Mouse (Mus musculus) skeletal muscle tissue, adult 2 months (tissue): ENCODE data around the gene Chchd1.
A peak's percentile ranks its signal among the peaks of the same experiment; 100 is the strongest.
"Not testable (repeated sequence)": the region's sequence is repeated elsewhere in the genome, so short reads cannot be mapped to it uniquely, and the experiment has no call there.

ENCODE experiments used
- DNase-seq: peaks from one replicate; pipeline ENCODE4 v3.0.0-alpha.2; 2012; ENCODE audit warnings: low read depth, low spot score

Chchd1 gene

DNA sequence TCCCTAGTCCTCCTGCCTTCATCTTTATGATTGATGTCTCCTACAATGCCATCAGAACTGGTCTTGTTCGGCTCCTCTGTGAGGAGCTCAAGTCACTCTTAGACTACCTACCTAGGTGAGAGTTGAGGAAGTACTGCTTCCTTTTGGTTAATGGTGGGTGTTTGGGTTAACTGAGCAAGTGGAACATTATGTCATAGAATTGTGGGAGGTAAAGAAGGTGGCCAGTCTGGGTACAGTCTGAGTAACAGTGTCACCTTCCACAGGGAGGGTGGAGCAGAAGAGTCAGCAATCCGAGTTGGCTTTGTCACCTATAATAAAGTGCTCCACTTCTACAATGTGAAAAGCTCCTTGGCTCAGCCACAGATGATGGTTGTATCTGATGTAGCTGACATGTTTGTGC is 13.8 kb upstream of the Chchd1 start:
- DNase-seq: no peak

DNA sequence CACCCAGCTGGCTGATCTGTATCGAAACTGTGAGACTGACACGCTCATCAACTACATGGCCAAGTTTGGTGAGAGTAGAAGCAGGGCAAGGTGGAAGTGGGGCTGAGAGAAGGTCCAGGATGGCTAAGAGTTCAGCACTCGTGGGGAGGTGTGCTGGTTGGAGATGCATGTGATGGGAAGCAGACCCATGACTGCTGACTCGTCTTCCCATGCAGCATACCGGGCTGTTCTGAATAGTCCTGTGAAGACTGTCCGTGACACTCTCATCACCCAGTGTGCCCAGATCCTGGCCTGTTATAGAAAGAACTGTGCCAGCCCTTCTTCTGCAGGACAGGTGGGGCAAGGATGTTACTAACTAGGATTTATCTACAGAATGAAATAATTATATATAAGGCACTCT is 11.0 kb upstream of the Chchd1 start:
- no peak for DNase-seq

DNA sequence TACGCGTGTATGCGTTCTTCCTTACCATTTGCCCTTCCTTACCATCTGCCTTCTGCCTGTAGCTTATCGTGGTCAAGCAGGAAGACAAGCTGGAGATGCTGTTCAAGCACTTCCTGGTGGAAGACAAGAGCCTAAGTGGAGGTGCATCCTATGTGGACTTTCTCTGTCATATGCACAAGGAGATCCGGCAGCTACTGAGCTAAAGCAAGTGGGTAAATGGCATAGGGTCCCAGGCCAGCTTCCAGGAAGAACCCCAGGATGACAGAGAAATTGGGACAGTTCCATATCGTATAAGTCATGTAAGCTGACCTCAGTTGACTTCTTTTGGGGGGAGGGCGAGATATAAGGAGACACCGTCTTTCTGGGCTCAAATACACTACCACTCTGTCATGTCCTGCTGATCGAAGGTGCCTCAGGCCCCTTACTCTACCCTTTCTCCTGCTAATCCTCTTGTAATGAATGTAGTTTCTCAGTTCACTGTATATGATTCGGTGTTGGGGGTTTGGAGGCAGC is 9.2 kb upstream of the Chchd1 start:
- no peak for DNase-seq

DNA sequence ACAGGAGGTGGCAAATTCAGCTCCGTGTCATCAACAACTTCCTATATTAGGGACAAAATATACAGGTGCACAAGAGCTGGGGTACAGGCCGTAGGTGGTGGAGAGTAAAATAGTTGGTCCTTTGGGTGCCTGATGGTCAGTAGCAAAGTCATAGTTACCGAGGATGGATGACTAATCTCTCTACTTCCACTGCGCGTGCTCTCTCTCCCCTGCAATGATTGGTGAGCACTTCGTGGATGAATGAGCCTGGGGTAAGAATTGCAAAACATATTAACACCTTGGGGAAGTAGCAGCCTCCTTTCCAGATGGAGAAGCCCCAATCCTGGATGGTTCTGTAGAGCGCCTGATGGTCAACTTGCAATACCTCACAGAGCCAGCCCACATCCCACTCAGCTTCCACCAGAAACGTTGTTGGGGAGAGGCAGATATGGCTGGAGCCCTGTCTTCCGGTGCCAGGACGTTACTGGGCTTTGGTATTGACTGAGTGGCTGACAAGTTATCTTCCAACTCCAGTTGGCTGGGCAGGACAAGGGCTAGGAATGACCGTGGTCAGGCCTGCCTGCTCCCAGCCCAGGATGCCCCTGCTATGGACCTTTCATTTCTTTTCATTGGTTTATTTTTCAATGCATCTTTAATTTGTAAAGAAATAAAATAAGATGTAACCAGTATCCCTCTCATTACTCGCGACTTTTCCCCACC is 8.5 kb upstream of the Chchd1 start:
- no peak for DNase-seq

DNA sequence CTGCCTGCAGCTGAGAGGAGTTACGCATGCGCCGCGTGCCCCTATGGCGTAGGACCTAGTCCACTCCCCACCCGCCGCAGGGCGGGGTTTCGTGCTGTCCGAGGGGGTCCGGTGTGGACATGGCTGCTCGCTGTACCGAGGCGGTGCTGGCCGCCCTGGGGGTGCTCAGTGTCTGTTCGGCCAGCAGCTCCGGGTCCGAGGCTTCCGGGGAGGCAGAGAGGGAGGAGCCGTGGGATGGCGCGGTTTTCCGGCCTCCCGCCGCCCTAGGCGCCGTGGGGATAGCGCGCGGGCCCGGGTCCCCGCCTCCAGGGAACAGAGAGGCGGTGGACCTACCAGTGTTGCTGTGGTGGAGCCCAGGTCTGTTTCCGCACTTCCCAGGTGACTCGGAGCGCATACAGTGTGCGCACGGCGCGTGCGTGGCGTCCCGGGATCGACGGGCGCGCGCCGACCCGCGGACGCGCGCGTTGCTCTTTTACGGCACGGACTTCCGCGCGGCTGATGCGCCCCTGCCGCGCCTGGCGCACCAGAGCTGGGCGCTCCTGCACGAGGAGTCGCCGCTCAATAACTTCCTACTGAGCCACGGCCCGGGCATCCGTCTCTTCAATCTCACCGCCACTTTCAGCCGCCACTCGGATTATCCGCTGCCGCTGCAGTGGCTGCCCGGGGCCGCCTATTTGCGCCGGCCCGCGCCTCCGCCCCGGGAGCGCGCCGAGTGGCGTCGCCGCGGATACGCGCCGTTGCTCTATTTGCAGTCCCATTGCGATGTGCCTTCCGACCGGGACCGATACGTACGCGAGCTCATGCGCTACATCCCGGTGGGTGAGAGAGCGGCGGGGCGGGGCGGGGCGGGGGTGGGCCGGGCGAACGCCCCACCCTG is 7.7 kb upstream of the Chchd1 start, which contains the start of gene Fut11:
Gene Fut11 (plus strand): TSS at position 85 of the 877 bp plus-strand sequence.
- peak; percentile 69 for DNase-seq

DNA sequence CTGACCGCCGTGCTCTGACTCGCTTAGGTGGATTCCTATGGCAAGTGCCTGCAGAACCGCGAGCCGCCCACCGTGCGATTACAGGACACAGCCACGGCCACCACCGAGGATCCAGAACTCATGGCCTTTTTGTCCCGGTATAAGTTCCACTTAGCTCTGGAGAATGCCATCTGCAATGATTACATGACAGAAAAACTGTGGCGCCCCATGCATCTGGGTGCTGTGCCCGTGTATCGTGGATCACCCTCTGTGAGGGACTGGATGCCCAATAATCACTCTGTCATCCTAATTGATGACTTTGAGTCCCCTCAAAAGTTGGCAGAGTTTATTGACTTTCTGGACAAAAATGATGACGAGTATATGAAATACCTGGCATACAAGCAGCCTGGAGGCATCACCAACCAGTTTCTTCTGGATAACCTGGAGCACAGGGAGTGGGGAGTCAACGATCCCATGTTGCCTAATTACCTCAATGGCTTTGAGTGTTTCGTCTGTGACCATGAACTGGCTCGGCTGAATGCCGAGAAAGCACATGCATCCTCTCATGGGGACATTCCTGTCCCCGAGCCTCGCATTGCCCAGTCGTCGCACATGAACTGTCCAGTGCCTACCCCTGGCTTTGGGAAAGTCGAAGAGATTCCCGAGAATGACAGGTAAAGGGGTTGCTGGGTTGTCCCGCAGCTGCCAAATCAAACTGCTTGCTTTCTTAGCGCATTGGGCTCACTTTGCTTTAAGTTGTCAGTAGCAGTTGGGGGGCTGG is 6.9 kb upstream of the Chchd1 start:
- peak; percentile 18 for DNase-seq

DNA sequence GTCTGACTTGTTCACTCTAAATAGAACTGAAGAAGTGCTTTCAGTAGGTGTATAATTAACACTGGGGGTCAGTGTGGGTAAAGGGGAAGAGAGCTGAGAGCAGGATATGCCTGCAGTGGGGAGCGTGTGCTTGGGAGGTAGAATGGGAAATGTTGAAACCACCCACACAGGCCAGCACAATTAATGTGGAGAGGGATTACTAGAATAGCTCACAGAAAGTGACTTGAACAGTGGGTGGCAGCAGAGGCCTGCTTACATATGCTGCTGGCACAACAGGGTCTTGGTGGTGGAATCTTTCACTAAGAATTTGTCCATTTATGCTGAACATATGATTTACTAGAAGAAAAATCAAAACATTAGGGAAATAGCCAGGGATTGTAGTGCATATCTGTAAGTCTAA is 5.8 kb upstream of the Chchd1 start:
- no peak for DNase-seq

DNA sequence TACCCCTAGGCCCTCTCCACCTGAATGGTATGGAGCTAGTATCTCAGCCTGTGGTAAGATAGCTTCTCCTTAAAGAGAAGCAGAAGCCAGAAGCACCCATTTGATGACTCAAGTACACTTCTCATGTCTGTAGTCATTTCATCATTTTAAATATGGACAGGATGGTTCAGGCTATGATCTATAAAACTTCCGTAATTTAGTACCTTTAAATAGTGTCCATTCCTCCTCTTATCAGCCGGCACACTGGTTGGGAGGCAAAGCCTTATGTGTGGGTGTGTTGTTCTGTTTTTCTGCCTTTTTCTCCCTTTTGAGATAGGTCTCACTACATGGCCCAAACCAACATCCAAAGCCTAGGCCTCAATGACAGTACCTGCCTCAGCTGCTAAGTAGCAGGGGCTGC is 4.3 kb upstream of the Chchd1 start:
- no peak for DNase-seq

DNA sequence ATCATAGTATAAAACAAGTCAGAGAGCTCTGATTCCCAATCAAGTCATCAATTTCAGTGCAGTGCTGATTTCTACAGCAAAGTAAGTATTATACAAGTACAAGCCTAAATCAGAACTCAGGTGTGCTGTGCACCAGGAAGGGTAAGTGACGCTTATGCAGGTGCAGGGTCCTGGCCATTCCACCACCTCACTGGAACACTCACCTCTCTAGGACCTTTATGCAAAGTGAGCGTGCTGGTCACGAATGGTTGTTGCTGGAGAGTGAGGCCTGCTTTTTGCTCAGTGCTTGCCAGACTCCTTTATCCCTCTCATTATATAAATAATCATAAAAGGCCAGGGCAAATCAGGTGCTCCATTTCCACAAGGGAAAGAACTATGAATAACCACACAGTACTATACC is 2.4 kb upstream of the Chchd1 start:
- no peak for DNase-seq

DNA sequence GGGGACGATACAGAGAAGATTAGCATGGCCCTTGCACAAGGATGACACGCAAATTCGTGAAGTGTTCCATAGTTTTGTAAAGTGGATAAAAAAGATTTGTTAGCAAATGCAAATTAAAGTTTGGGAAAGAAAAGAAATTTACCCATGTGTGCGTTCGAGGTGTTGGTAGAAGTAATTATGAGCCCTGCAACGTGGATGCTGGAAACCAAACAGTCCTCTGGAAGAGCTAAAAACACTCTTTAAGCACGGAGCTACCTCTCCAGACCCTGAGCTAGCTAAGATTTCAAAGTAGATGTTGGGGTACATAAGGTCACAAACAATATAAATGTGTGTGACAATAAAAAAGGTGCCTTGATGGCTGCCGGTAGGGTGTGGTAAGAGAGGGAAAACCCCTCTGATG is 1.3 kb upstream of the Chchd1 start:
- DNase-seq: no peak

DNA sequence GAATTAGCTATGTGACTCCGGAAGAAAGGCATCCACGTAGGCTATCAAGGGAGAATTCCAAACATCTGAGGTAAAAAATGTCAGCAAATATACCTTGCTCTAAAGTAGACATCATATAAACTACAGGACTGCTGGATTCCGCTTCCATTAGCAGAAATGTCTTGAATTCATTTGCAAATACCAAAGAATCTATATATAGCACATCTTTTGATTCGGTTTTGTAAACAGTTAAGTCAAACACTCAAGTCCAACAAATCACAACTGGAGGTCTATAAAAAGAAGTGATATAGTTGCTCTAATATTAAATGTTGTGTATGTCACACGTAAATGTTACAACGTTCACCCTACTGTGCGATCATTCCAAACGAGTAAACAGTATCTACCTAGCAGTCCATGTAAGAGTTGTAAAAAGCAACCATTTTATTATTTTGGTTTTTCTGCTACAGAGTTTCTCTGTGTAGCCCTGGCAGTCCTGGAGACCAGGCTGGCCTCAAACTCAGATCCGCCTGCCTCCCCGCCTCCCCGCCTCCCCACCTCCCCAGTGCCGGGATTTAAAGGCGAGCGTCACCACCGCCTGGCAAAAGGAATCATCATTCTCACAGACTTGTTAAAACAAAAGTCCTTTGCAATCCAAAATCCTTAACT is 588 bp upstream of the Chchd1 start:
- DNase-seq: no peak

DNA sequence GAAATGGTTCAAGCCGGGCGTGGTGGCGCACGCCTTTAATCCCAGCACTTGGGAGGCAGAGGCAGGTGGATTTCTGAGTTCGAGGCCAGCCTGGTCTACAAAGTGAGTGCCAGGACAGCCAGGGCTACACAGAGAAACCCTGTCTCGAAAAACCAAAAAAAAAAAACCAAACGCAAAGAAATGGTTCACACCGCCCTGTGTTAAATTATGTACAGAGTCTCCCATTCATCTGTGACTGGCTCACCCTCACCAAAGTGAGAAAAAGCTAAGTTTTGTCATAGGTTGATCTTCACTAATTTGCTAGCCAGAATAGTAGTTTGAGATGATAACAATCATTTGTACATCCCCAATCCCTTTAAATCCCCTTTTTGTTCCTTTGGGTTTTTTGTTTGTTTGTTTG is 655 bp downstream of the Chchd1 start:
- not testable (repeated sequence) for DNase-seq

DNA sequence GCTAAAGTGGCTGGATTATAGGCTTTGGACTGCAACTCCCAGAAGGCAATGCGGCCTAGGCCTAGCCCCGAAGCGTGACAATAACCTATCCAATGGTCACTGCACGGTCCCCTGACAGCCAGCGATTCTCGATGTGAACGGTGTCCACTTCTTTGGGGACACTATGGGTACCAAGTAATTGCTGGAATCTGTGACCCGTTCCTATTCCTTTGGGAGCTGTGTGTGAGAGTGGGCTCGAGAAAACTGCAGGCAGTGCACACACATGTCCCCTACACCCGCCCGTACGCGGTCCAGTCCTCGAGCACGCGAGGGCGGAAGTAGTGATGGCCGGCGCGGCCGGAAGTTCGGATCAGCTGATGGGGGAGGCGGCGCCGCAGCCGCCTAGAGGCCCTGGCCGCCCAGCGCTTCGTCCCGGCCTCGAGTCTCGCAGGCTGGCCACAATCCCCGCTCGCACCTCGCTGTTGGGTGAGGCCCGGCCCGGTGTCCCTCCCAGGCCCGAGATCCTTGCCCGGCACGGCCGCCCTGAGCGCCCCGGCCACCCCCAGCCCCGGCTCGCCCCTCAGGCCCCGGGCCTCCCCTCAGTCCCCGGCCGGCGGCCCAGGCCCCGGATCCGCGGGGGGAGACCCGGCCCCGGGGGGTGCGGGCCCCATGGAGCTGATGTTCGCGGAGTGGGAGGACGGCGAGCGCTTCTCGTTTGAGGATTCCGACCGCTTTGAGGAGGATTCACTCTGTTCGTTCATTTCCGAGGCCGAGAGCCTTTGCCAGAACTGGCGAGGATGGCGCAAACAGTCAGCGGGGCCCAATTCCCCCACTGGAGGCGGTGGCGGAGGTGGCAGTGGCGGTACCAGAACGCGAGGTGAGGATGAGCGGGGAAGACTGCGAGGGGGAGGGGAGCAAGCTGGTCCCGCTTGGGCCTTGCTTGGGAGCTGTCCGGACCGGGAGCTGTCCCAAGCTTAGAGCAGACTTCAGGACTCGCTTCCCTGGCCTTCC is 4.7 kb downstream of the Chchd1 start, which contains the start of gene Zswim8:
Gene Zswim8 (plus strand): TSS at position 352 of the 990 bp plus-strand sequence.
- peak; percentile 80 for DNase-seq

DNA sequence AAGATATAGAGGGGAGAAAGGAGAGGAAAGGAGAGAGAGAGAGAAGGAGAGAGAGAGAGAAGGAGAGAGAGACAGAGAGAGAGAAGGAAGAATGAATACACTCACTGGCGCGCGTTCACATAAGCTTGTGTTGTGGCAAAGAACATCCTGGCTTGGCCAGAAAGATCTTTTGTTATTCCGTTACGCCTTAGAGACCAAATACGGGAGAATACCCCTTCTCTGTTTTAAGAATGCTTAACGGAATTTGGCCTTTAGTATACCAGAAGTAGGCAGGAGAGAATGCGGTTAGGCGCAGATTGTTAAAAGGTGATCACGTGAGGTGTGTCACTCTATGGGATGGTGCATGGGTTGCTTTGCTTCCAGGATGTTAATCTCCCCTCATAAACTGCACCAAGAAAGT is 5.4 kb downstream of the Chchd1 start:
- no peak for DNase-seq

DNA sequence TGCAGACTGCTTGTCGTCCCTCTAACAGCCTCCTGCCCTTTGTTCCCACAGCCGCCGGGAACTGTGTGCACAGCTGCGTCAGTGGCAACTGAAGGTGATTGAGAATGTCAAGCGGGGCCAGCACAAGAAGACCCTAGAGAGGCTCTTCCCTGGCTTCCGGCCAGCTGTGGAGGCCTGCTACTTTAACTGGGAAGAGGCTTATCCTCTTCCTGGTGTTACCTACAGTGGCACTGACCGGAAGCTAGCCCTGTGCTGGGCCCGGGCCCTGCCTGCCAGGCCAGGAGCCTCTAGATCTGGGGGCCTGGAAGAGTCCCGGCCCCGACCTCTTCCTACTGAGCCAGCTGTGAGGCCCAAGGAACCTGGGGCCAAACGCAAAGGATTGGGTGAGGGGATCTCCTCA is 11.0 kb downstream of the Chchd1 start:
- no peak for DNase-seq

DNA sequence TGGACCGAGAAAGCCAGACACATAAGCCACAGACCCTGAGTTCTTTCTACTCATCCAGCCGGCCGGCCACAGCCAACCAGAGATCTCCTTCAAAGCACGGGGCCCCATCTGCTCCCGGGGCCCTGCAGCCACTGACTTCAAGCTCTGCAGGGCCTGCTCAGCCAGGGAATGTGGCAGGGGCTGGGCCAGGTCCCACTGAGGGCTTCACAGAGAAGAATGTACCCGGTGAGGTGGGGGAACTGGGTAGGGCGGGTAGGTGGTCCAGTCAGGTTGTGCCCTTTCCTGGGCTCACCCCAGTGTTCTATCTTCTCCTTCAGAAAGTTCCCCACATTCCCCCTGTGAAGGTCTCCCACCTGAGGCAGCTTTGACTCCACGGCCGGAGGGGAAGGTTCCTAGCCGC is 15.6 kb downstream of the Chchd1 start:
- DNase-seq: no peak

DNA sequence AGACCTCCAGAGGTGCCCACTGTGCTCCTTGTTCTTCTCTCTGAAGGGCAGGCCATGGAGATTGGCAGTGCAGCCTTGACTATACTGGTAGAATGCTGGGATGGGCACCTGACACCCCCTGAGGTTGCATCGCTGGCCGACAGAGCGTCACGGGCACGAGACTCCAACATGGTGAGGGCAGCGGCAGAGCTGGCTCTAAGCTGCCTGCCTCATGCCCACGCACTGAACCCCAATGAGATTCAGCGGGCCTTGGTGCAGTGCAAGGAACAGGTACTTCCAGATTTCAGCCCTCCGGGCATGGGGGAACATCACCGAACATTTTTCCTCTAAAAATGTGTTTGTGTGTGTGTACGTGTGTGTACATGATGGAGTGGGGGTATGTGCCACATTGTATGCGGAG is 17.0 kb downstream of the Chchd1 start:
- no peak for DNase-seq

DNA sequence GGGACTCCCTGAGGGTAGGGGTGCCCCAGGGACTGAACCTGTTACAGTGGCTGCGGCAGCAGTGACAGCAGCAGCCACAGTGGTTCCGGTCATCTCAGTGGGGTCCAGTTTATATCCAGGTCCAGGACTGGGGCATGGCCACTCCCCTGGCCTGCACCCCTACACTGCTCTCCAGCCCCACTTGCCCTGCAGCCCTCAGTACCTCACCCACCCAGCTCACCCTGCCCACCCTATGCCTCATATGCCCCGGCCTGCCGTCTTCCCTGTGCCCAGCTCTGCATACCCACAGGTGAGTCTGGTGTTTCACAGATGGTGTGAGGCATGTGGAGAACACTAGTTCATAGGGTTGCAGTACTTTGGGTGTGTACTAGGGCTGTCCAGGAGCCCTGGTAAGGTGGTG is 18.6 kb downstream of the Chchd1 start:
- no peak for DNase-seq

DNA sequence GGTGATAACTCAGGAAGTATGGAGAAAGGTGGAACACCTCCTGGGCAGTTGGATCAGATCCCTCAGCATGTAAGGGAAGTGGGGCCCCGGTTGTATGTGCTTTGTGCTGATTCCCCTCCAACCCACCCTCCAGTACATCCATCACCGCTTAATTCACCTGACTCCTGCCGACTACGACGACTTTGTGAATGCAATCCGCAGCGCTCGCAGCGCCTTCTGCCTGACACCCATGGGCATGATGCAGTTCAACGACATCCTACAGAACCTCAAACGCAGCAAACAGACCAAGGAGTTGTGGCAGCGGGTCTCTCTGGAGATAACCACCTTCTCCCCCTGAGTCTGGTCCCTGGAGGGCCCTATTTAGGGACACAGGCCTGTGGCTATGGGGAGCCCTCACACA is 20.2 kb downstream of the Chchd1 start:
- DNase-seq: no peak

DNA sequence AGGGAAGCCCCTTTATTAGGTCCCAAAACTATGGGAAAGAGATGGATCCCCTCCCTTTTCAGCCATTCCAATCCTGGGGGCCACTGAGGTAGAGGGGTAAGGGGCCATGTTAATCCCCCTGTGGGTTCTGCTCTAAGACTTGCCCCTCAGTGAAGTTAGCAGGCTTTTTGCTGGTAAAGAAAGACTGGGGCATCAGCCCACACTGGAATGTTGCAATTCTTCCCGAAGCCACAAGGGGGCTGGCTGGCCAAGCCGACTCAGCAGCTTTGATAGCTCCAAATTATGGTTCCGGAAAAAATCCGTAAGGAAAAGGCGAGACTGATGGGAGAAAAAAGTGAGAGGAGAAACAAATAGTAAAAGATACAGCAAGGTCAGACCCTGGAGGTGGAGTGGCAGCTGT is 21.2 kb downstream of the Chchd1 start:
- no peak for DNase-seq
